Mouse (Mus musculus): Measurements from ENCODE around the gene 1700102P08Rik. TPM values are rescaled to one million over a fixed set of nuclear protein-coding genes. Genes with fewer than 3 reads are reported as not detected.

Gene 1700102P08Rik
- polyA plus RNA-seq, 1 experiment from 2014 or later, result 0.47 TPM

Other genes starting within 250 kb of the 1700102P08Rik start
- 2.3 and 2.5 TPM in 2 replicates for gene Bsn, start 202.4 kb upstream of the 1700102P08Rik start, polyA plus RNA-seq (2015; fragmentation: Nextera tagmentation; extraction: Ambion mirVana)
- 12.7 and 17.8 TPM in 2 replicates for gene Dag1, start 128.8 kb upstream of the 1700102P08Rik start, polyA plus RNA-seq (2015; fragmentation: Nextera tagmentation; extraction: Ambion mirVana)
- gene Nicn1, start 102.4 kb upstream of the 1700102P08Rik start, polyA plus RNA-seq (2015; fragmentation: Nextera tagmentation; extraction: Ambion mirVana), result 4.7 and 5.6 TPM in 2 replicates
- 14.0 and 14.1 TPM in 2 replicates for gene Amt, start 96.0 kb upstream of the 1700102P08Rik start, polyA plus RNA-seq (2015; fragmentation: Nextera tagmentation; extraction: Ambion mirVana)
- gene Rhoa, start 86.7 kb upstream of the 1700102P08Rik start, polyA plus RNA-seq (2015; fragmentation: Nextera tagmentation; extraction: Ambion mirVana), result 235 and 296 TPM in 2 replicates
- gene Tcta, start 86.6 kb upstream of the 1700102P08Rik start, polyA plus RNA-seq (2015; fragmentation: Nextera tagmentation; extraction: Ambion mirVana), result 12.7 TPM in 2 replicates
- 6,829 and 6,884 TPM in 2 replicates for gene Gpx1, start 53.9 kb upstream of the 1700102P08Rik start, polyA plus RNA-seq (2015; fragmentation: Nextera tagmentation; extraction: Ambion mirVana)
- 67.0 and 71.0 TPM in 2 replicates for gene Usp4, start 45.0 kb upstream of the 1700102P08Rik start, polyA plus RNA-seq (2015; fragmentation: Nextera tagmentation; extraction: Ambion mirVana)
- 0.30 and 0.35 TPM in 2 replicates for gene Ccdc36, start 35.7 kb downstream of the 1700102P08Rik start, polyA plus RNA-seq (2015; fragmentation: Nextera tagmentation; extraction: Ambion mirVana)
- gene BC048562, start 43.7 kb downstream of the 1700102P08Rik start, polyA plus RNA-seq (2015; fragmentation: Nextera tagmentation; extraction: Ambion mirVana), result not detected in 2 replicates
- 23.5 and 26.0 TPM in 2 replicates for gene Ccdc71, start 67.7 kb downstream of the 1700102P08Rik start, polyA plus RNA-seq (2015; fragmentation: Nextera tagmentation; extraction: Ambion mirVana)
- 12.3 and 12.8 TPM in 2 replicates for gene Klhdc8b, start 68.8 kb downstream of the 1700102P08Rik start, polyA plus RNA-seq (2015; fragmentation: Nextera tagmentation; extraction: Ambion mirVana)
- 5.3 and 6.4 TPM in 2 replicates for gene Lamb2, start 86.9 kb downstream of the 1700102P08Rik start, polyA plus RNA-seq (2015; fragmentation: Nextera tagmentation; extraction: Ambion mirVana)
- gene Usp19, start 97.8 kb downstream of the 1700102P08Rik start, polyA plus RNA-seq (2015; fragmentation: Nextera tagmentation; extraction: Ambion mirVana), result 26.0 and 27.0 TPM in 2 replicates
- 63.1 and 66.1 TPM in 2 replicates for gene Qars, start 114.9 kb downstream of the 1700102P08Rik start, polyA plus RNA-seq (2015; fragmentation: Nextera tagmentation; extraction: Ambion mirVana)
- gene Qrich1, start 124.0 kb downstream of the 1700102P08Rik start, polyA plus RNA-seq (2015; fragmentation: Nextera tagmentation; extraction: Ambion mirVana), result 46.2 and 61.1 TPM in 2 replicates
- gene Impdh2, start 167.5 kb downstream of the 1700102P08Rik start, polyA plus RNA-seq (2015; fragmentation: Nextera tagmentation; extraction: Ambion mirVana), result 153 and 166 TPM in 2 replicates
- 27.5 and 35.5 TPM in 2 replicates for gene Ndufaf3, start 174.6 kb downstream of the 1700102P08Rik start, polyA plus RNA-seq (2015; fragmentation: Nextera tagmentation; extraction: Ambion mirVana)
- 40.5 and 43.2 TPM in 2 replicates for gene Dalrd3, start 177.1 kb downstream of the 1700102P08Rik start, polyA plus RNA-seq (2015; fragmentation: Nextera tagmentation; extraction: Ambion mirVana)
- 16.4 and 18.3 TPM in 2 replicates for gene Wdr6, start 185.9 kb downstream of the 1700102P08Rik start, polyA plus RNA-seq (2015; fragmentation: Nextera tagmentation; extraction: Ambion mirVana)
- 0.61 and 0.70 TPM in 2 replicates for gene P4htm, start 204.9 kb downstream of the 1700102P08Rik start, polyA plus RNA-seq (2015; fragmentation: Nextera tagmentation; extraction: Ambion mirVana)

Measured in liver, embryonic 13.5 days (tissue).